Mouse (Mus musculus): ENCODE results near the gene Bad.

- TF ChIP-seq CTCF (IDR thresholded peaks at IDR 0.05; ENCODE audit: extremely low read depth, insufficient read depth, low read length) = no peak
- TF ChIP-seq POLR2A (IDR thresholded peaks at IDR 0.05; ENCODE audit: extremely low read depth, insufficient read depth, low read length) = no peak
Measured at GRCm38 (mm10) chr19:6925307-6925573, 16.4 kb upstream of the Bad start, which contains the start of gene Catsperz.
